Mouse (Mus musculus) hindbrain, postnatal 0 days (tissue): ENCODE measurements at regions not wholly inside any gene's neighbourhood (a gene's known extent, or its start where the extent isn't known, plus 50 kb on each side); places are given as distances from the start of the nearest gene placed in this dataset.

Experiments used
- ATAC-seq: fragments of 200-750 bp; cut with Nextera tagmentation; 2 replicates; pipeline ENCODE4 v1.8.0; 2017; ENCODE audit warnings: mild to moderate bottlenecking, moderate TSS enrichment, moderate library complexity
- DNase-seq: peaks from one replicate; pipeline ENCODE4 v3.0.0-alpha.2; 2015; ENCODE audit warnings: low spot score
- H3K27ac ChIP-seq: fragments of 300-500 bp; sonication (generic); 2 replicates; pipeline ENCODE4 v1.5.1; 2014; ENCODE audit warnings: mild to moderate bottlenecking
- H3K27me3 ChIP-seq: fragments of 300-500 bp; sonication (generic); 2 replicates; pipeline ENCODE4 v1.6.1; 2014; ENCODE audit warnings: low read length, mixed read lengths; ENCODE audit not compliant: insufficient read depth
- H3K36me3 ChIP-seq: fragments of 300-500 bp; sonication (generic); 2 replicates; pipeline ENCODE4 v1.6.1; 2014; ENCODE audit warnings: low read length, mixed read lengths; ENCODE audit not compliant: insufficient read depth
- H3K4me1 ChIP-seq: fragments of 300-500 bp; sonication (generic); 2 replicates; pipeline ENCODE4 v1.6.1; 2014; ENCODE audit warnings: antibody characterized with exemption, low read length, mixed read lengths; ENCODE audit not compliant: insufficient read depth
- H3K4me2 ChIP-seq: fragments of 300-500 bp; sonication (generic); 2 replicates; pipeline ENCODE4 v1.6.1; 2014; ENCODE audit warnings: low read depth, mild to moderate bottlenecking, low read length, moderate library complexity, mixed read lengths
- H3K4me3 ChIP-seq: fragments of 300-500 bp; sonication (generic); 2 replicates; pipeline ENCODE4 v1.5.1; 2014; ENCODE audit warnings: low read length
- H3K9ac ChIP-seq: fragments of 300-500 bp; sonication (generic); replicated peaks from 2 replicates; pipeline ENCODE4 v1.6.1; 2014; ENCODE audit warnings: mild to moderate bottlenecking, low read length, moderate library complexity, mixed read lengths
- H3K9me3 ChIP-seq: fragments of 300-500 bp; sonication (generic); 2 replicates; pipeline ENCODE4 v1.6.1; 2016; ENCODE audit warnings: low read length, mixed read lengths
- CTCF ChIP-seq: IDR thresholded peaks from 2 replicates; pipeline ENCODE4 v1.5.1; 2016; ENCODE audit warnings: antibody characterized with exemption, control low read depth, low read depth
- WGBS: fragments of 180-500 bp; shearing (Covaris S2); extraction: QIAGEN DNeasy Blood & Tissue Kit; methylation state at CpG from one replicate; pipeline ENCODE4 v1.1.7; 2014; 5-methylcytosine and 5-hydroxymethylcytosine counted together

DNA sequence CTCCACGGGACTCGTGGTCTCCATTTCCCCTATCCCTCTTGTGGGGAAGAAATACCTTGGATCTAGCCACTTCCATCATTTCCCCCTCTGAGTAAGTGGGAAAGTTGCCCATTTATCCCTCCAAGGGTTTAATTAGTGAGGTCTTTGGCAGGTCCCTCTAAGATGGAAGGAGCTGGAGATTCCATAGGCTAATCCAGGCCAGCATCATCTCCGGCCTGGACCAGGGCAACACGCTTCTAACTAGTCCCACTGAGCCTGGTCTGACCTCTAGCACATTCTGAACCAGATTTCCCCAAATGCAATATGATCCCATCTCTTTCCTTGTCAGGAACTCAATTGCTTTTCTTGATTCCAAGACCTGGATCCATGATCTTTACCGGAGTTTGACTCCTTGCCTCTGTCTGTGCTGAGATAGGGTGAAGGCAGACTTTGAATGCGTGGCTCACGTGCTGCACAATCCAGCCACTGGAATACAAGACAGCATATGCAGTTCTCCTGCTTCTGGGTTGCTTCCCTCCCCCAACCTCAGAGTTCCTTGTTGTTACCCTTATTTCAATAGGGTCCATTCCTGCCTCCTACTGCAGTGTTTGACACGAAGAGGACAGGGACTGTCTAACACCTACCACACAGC lies 67.4 kb upstream of the Rbpj start:
- no peaks in the 10 kb centered on the region for H3K27me3 ChIP-seq
- TF ChIP-seq CTCF, result no peak
- no peak overlapping the region for H3K27ac ChIP-seq

DNA sequence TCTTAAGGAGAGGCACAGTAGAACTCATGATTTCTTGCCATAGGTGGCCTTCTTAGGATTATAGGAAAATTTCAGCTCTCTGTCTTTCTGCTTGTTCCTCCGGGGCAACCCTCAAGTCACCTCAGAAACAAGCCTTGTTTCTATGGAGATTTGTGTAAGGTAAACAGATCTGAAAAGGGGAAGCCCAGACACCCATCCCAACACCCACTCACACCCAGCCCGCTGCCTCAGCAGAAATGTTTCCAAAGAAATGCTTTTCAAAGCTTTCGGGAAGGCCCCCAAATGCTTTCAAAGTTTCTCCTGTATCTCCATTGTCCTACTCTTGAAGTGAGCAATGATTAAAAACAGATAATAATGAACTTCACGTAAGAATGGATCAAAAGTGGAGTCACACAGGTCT lies 64.9 kb upstream of the Rbpj start:
- DNase-seq, result no peak
- no peaks in the 10 kb centered on the region for H3K36me3 ChIP-seq
- no peak for ATAC-seq
- WGBS, result 70% methylated on average over 4 of the region's 4 CpGs
- H3K27ac ChIP-seq, result no peak overlapping the region
- H3K9ac ChIP-seq, result no peak overlapping the region
- no peaks in the 10 kb centered on the region for H3K9me3 ChIP-seq
- H3K27me3 ChIP-seq, result no peaks in the 10 kb centered on the region
- no peaks in the 10 kb centered on the region for H3K4me1 ChIP-seq
- no peak overlapping the region for H3K4me3 ChIP-seq
- no peak overlapping the region for H3K4me2 ChIP-seq
- TF ChIP-seq CTCF, result no peak

More for the DNA sequence above, 67.4 kb upstream of the Rbpj start:
- no peak for DNase-seq
- Histone ChIP-seq H3K4me1 (no peaks in the 10 kb centered on the region), H3K36me3 (no peaks in the 10 kb centered on the region), H3K9ac (no peak overlapping the region), H3K4me3 (no peak overlapping the region), H3K9me3 (no peaks in the 10 kb centered on the region), H3K4me2 (no peak overlapping the region)
- ATAC-seq, result no peak
- 88% methylated on average over 8 of the region's 8 CpGs for WGBS

DNA sequence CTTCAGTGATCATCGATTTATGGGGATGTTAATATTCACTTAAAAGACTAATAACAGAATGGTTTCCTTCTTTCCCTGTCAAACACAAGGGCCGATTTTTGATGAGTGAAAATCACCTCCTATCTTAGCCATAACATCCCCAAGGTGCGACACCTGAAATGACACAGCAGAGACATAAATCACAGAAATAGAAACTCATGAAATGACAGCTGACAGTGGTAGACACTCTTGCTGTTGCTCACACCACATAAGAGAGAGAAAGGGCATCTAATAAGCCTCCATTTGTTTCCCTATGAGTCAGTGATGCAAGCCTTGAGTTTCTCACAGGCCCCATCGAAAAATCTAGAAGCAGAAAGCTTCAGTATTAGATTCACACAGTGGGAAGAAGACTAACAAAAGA lies 63.9 kb upstream of the Rbpj start:
- no peak for TF ChIP-seq CTCF
- Histone ChIP-seq H3K4me2 (no peak overlapping the region), H3K4me3 (no peak overlapping the region), H3K9ac (no peak overlapping the region), H3K27ac (no peak overlapping the region), H3K27me3 (no peaks in the 10 kb centered on the region), H3K4me1 (no peaks in the 10 kb centered on the region), H3K9me3 (no peaks in the 10 kb centered on the region), H3K36me3 (no peaks in the 10 kb centered on the region)
- ATAC-seq, result no peak
- DNase-seq, result no peak
- WGBS, result 84% methylated on average over 4 of the region's 4 CpGs

DNA sequence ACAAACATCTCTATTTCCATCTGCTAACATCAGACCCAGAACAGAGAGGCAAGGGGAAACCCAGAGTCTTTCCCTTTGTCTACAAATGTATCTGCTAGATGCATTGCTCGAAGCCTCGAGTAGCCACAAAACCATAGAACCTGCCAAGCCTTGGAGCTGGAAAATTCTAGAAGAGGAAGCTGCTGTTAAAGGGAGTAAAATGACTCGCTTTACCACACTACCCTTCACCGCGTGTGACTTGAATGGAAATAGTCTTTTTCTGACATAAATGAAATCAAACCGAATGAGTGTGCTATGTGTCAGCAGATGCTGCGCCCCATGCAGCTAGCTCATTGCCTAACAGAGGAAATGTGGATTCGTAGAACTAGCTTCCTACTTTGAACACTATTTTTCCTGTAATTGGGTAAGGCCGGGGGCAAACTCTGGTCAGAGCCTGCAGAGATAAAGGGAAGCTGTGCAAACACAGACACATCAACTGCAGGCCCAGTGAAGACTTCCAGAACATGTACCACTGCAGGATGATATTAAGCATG lies 63.3 kb upstream of the Rbpj start:
- no peak overlapping the region for H3K4me3 ChIP-seq
- H3K9me3 ChIP-seq, result no peaks in the 10 kb centered on the region
- WGBS, result 84% methylated on average over 9 of the region's 9 CpGs
- DNase-seq (no peak), ATAC-seq (no peak)
- H3K27me3 ChIP-seq, result no peaks in the 10 kb centered on the region
- no peak overlapping the region for H3K9ac ChIP-seq
- no peak for TF ChIP-seq CTCF
- no peaks in the 10 kb centered on the region for H3K4me1 ChIP-seq
- no peaks in the 10 kb centered on the region for H3K36me3 ChIP-seq
- H3K4me2 ChIP-seq, result no peak overlapping the region
- no peak overlapping the region for H3K27ac ChIP-seq

DNA sequence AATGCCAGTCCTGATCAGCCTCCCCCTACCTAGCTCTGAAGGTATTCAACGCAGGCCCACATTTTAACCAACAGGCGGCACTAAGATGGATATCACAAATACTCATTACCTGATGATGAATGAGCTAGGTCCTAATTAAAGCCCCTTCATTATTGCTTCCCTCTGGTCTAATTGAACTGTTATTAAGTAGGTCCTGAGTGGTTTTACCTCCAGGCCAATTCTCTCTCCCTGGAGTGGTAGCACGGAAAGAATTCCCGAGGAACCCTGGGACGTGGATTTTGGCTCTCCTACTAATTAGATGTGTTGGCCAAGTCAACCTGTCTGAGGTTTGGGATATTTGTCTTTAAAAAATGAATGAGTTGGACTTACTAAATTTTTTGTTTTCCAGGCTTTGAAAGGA lies 60.0 kb upstream of the Rbpj start:
- H3K27me3 ChIP-seq, result no peaks in the 10 kb centered on the region
- no peak overlapping the region for H3K27ac ChIP-seq
- H3K9me3 ChIP-seq, result no peaks in the 10 kb centered on the region
- 69% methylated on average over 5 of the region's 5 CpGs for WGBS
- H3K4me1 ChIP-seq, result no peaks in the 10 kb centered on the region
- DNase-seq (no peak), ATAC-seq (no peak)
- no peak overlapping the region for H3K4me2 ChIP-seq
- H3K4me3 ChIP-seq, result no peak overlapping the region
- no peaks in the 10 kb centered on the region for H3K36me3 ChIP-seq
- H3K9ac ChIP-seq, result no peak overlapping the region
- no peak for TF ChIP-seq CTCF

DNA sequence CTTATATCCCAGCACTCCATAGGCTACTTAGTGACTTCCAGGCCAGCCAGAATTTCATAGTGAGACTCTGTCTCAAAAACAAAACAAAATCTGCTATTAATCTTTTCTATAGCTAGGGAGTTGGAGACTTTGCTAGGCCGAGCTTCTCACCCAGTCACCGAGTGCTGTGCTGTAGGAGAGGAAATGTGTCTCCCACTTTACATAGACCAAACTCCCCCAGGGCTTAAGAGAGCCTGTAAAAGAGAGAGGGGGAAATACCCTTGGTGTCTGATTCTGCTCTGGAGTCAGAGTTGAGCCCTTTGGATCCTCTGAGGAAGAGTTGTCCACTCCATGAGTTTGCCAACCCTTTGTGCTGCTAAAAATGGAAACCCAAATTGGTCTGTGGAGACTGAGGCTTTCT lies 58.3 kb upstream of the Rbpj start:
- Histone ChIP-seq H3K4me1 (no peaks in the 10 kb centered on the region), H3K4me2 (no peak overlapping the region), H3K9me3 (no peaks in the 10 kb centered on the region), H3K27me3 (no peaks in the 10 kb centered on the region), H3K9ac (no peak overlapping the region), H3K36me3 (no peaks in the 10 kb centered on the region), H3K4me3 (no peak overlapping the region), H3K27ac (no peak overlapping the region)
- no peak for TF ChIP-seq CTCF
- 88% methylated on average over 2 of the region's 2 CpGs for WGBS
- ATAC-seq (no peak), DNase-seq (no peak)

DNA sequence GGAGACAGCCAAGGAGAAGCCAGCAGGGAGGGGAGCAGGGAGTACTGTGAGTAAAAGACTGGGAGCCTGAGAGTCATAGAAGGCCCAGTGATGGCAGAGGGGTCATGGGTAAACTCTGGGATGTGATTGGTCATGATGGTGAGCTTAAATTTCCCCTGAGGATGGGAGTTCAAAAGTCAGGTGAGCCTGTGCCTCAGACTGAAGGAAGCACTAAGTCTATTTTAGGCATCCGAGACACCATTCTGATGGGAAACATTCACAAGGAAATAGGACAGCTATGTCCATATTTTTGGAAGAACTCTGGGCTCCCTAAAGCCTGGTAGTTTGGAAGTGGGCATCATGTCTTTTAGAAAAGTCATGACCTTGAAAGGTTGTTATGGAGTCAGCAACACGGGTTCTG lies 57.7 kb upstream of the Rbpj start:
- no peak overlapping the region for H3K9ac ChIP-seq
- no peak overlapping the region for H3K4me2 ChIP-seq
- H3K9me3 ChIP-seq, result no peaks in the 10 kb centered on the region
- no peak for ATAC-seq
- H3K36me3 ChIP-seq, result no peaks in the 10 kb centered on the region
- no peaks in the 10 kb centered on the region for H3K4me1 ChIP-seq
- TF ChIP-seq CTCF, result no peak
- DNase-seq, result no peak
- no peaks in the 10 kb centered on the region for H3K27me3 ChIP-seq
- H3K4me3 ChIP-seq, result no peak overlapping the region
- 89% methylated on average over 2 of the region's 2 CpGs for WGBS
- no peak overlapping the region for H3K27ac ChIP-seq
